Mouse (Mus musculus) adrenal gland, adult 8-10 months (tissue): ENCODE results near the gene Slc22a1. TPM values are rescaled to one million over a fixed set of nuclear protein-coding genes. Genes with fewer than 3 reads are reported as not detected.
"Not testable (repeated sequence)": the region's sequence is repeated elsewhere in the genome, so short reads cannot be mapped to it uniquely, and the experiment has no call there.

Source experiments
- DNase-seq: peaks from one replicate; pipeline ENCODE4 v3.0.0; 2022
- total RNA-seq, 4 experiments: library from RNA; stranded (reverse); gene quantifications; 2 replicates each; pipeline ENCODE4 v1.2.4; 2022

The Slc22a1 gene
- total RNA-seq, 4 experiments from 2014 or later, result 0.23 to 0.37 (median 0.30) TPM; not detected in 1

GRCm38 (mm10) chr17:12684412-12684811 is 8.8 kb upstream of the Slc22a1 start:
- no peak for DNase-seq

DNA sequence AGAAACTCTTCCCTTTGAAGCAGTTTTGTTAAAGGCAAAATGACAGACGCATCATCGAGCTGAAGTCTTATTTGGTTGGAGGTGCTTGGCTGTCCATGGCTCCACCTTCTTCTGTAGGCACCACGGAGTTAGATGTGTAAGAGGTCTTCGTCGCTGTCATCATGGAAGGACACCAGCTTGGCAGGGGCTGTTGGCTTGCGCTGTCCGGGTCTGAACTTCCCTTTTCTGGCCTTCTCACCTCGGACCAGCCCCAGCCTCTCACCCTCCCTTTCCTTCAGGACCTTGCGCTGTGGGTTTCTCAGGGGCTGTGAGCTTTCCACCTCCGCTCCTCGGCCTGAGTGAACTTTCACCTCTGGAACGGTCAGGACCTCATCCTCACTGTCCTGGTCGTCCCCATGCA is 8.0 kb upstream of the Slc22a1 start:
- DNase-seq, result no peak

DNA sequence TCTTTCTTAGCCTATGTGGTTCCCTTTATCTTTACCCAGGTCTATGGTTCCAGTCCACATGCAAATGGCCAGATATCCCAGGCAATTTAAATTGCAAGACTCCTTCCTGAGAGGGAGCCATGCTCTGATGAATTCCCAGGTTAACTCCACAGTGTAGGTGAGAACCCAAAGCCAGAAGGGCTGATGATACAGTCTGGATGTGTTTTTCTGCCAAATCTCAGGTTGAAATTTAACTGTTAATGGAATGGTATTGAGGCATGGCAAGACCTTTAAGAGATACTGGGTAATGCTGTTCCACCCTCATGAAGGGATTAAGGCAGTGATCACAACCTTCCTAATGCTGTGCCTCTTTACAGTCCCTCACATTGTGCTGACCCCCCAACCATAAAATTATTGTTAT is 2.6 kb upstream of the Slc22a1 start:
- DNase-seq, result no peak

- no peak for DNase-seq
These were observed 1.5 kb upstream of the Slc22a1 start for GRCm38 (mm10) chr17:12677139-12677538.

DNA sequence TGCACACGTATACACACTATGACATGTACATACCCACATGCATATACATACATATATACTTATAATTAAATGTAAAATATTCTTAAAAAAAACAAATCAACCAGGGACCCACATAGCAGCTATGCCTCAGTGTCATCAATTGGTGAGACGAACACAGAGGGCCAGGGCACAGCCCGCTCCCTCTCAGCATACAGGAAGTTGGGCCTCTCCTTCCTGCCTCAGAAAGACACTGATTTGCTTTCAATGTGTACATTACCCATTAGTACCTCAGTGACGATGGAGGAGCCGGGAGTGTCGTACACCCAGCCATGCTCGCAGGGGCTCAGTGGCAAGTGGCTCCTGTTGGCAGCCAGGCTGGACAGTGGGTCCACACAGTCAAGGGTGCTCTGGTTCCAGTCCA is 649 bp downstream of the Slc22a1 start:
- DNase-seq, result not testable (repeated sequence)

DNA sequence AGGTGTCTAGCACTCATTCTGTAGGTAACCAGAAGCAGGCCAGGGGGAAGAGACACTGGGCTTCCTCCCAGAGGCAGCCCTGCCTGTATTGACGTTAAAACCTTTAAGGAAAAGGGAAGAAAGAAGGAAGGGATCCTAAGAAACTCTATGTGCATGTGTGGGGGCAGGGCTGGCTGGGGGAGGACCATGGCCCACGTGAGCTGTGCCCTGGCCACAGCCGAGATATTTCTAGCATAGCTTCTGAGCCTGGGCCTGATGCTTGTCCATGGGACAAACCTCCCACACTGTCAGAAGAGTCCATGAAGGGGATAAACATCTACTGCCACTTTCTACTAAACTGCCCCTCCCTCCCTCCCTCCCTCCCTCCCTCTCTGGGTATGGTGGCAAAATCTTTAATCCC is 1.8 kb downstream of the Slc22a1 start:
- no peak for DNase-seq

- no peak for DNase-seq
These were observed 3.3 kb downstream of the Slc22a1 start for GRCm38 (mm10) chr17:12672285-12672790.

GRCm38 (mm10) chr17:12671029-12671605 is 4.5 kb downstream of the Slc22a1 start:
- DNase-seq, result no peak

- DNase-seq, result no peak
These were observed 6.3 kb downstream of the Slc22a1 start for GRCm38 (mm10) chr17:12669363-12669679.

DNA sequence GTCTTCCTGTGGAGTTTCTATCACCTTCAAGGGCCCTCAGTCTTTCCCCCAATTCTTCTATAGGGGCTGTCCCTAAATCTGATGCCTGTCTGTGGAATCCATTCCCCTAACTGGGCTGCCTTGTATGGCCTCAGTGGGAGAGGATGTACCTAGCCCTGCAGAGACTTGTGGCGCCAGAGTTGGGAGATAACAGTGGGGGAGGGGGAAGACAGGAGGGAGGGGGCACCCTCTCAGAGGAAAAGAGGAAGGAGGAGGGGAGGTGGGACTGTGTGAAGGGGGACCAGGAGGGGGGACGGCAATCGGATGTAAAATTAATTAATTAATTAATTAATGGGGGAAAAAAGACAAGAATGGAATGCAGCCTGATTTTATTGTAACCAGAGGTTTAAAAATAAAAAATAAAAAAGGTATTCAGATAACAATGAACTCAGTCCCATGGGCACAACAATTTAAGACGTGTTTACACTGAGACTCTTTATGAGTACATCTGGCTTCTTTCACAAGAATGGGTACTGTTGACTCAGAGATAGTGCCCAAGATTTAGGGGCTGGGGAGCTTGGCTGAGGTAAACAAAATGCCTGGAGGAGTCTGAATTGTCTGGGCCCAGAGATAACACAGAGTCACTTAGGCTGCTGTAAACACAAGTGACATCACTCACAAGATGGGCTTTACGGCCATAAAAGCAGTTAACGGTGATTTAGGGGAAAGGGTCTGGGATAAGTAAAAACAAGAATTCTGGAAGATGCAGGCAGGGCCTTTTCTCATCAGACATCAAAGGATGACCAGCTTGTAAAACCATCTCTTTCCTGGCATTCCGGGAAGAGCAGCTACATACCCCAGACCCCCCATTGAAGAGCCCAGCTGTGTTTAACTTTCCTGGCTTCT is 6.9 kb downstream of the Slc22a1 start:
- no peak for DNase-seq

- DNase-seq, result peak; percentile 44
These were observed 11.5 kb downstream of the Slc22a1 start for GRCm38 (mm10) chr17:12664156-12664555.

DNA sequence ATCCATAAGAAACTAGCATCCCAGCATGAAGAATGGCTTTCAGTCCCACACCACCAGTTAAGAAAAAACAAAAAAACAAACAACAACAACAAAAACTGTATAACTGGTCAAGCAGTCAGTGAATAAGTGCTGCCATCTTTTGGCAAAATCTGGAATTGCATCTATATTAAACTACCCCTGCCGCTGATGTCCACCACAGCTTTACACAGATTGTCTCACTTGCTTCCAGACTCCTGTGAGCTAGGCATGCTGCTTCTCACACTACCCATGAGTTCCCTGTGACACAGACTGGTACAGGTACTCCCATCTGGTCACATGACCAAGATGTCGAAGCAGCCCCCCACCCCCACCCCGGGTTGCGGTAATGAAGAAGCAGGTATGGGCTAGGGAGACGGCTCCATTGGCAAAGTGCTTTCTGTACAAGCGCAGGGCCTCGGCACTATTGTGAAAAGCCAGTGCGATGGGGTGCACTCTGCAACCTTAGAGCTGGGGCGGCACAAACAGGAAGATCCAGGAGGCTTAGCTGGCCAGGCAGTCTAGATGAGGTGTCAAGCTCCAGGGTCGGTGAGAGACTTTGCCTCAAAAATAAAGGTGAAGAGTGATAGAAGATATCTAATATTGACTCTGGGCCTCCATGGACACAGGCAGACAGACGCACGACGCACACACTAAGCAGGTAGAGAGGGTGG is 14.9 kb downstream of the Slc22a1 start:
- no peak for DNase-seq

- DNase-seq, result no peak
These were observed 16.4 kb downstream of the Slc22a1 start for GRCm38 (mm10) chr17:12659233-12659632.

GRCm38 (mm10) chr17:12658784-12659183 is 16.8 kb downstream of the Slc22a1 start:
- no peak for DNase-seq

- DNase-seq, result no peak
These were observed 19.8 kb downstream of the Slc22a1 start for GRCm38 (mm10) chr17:12655826-12656225.

DNA sequence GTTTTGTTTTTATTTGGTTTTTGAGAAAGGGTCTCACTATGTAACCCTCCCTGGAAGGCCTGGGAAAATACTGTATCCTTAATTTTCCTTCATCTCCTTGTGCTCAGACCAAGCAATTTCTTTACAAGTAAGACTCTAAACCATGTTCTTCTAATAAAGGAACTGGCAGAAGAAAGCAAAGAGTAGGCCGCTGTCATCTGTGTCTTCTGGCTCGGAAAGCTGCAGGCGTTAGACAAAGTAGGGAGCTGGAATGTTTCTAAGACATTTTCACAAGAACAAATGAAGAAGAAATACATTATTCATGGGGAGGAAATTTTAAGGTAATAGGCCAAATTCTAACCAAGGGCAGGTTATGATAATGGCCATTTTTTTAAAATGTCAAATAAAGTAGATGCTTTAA is 21.6 kb downstream of the Slc22a1 start:
- DNase-seq, result no peak

GRCm38 (mm10) chr17:12652604-12653003 is 23.0 kb downstream of the Slc22a1 start:
- DNase-seq, result no peak

DNA sequence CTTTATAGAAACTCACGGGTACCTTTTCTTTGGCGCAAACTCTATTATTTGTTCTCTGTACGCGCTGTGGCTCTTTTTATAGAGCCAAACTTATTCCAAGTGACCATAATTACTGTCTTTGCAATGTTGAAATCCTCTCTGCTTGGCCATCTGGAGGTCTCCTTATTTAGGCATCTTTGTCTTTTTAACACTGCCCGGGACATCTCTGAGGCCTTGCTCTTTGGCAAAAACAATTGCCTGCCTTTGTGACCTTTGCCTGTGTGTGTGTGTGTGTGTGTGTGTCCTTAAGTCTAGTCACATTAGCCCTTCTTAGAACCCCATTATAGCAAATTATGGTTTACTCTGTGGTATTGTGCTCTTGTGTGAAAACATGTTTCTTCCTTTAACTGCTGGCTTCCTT is 30.2 kb downstream of the Slc22a1 start:
- DNase-seq, result no peak

DNA sequence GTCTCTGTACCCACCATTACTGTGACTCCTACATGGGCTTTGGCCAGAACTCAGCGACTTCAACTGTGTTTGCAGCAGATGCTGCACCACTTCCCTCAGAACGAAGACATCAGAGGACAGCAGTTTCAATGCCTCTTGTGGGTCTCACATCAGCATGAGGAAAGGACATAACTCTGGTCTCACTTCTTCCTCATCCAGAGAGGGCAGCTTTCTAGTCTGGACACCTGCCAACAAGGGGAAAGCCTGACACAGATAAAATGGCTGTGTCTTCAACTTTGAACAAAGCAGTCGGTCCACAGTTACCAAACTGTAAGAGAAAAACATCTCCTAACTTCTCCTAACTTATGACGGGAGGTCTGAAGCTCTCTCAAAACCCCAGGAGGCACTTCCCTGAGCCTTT is 34.5 kb downstream of the Slc22a1 start:
- no peak for DNase-seq

DNA sequence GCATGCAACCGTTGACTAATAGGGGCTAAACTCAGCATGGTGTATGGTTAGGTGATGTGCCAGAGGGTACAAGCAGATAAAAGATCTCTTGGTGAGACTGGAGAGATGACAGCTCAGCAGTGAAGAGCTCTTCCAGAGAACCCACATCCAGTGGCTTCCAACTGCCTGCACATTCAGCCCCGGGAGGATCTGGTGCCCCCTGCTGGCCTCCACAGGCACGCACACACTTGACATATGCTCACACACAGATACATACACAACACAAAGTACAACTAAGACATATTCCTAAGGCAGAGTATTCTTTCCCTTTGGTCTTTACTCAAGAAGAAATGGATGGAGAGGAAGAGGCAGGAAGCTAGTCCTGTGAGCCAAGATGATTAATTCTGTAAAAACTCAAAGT is 36.0 kb downstream of the Slc22a1 start:
- DNase-seq, result no peak

DNA sequence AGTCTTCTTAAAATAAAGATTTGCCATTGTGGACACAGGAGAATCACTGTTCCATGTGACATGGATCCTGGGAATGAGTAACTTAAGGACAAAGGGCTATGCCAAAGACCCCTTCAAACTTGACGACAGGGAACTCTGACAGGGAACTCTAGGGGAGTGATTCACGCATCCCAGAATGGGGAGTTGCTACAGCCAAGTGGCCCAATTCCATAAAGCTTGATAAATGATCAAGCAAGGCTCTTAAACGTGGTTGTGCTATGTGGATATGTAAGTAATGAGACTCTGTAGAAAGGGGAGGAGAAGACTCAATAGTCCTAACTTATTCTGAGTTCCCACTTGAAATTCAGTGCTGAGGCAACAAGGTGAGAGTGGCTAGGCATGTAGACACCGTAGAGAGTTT is 40.8 kb downstream of the Slc22a1 start:
- no peak for DNase-seq

DNA sequence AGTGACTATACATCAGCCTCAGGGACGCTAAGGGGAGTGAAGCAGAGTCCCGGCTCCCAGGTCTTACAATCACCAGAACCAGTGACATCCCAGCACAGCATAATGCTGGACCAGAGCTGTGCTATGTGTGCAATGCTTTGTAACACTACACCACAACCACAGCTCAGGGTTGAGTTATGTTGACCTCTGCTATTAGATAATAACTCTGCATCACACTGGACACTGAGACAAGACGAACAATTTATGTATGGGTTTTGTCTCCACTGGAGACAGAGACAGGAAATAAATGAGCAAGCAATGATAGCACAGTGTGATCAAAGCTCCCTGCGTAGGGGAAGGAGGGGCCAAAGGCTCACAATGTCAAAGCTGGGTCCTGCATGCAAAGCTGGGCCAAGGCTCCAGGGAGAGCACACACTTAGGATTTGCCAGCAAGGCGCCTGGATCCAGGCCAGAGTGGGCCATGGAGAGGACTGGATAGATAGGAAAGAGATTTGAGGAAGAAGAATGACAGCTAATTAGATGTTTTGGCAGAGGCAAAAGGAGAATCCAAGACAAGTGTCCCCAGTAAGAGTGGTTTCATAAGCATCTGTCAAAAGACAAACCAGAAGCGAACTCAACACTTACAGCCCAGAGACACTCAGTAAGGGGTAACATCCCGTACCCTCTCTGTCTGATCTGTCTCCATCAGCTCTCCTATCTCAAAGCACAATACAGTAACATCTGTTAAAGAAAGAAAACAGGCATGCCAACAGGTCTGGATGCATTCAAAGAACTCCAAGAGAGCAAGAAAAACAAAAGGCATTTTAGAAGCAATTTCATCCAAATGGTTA is 43.6 kb downstream of the Slc22a1 start:
- DNase-seq, result peak; percentile 46
